ENCODE assay signal across 19 mouse cellular contexts in genomic region chr7:116446645-116447044, GRCm38 (mm10). TPM values are rescaled to one million over a fixed set of nuclear protein-coding genes. Genes with fewer than 3 reads are reported as not detected.
DNase-seq lines count a peak whose midpoint lies in the region; ATAC-seq and TF ChIP-seq lines count a peak whose summit lies in the region.
"Had no signal": no experiment of that assay in that cellular context is flagged by ENCODE, and none has a peak within 500 bp of the region (broad histone marks: within the 10 kb centered on the region; RNA-seq: fewer than 3 reads in every experiment).

No protein-coding gene starts in this region.

- H3K9me3 ChIP-seq in heart, embryonic 11.5 days (replicated peaks; ENCODE audit: control insufficient read depth, low read length) = no peaks in the 10 kb centered on the region
- H3K9me3 ChIP-seq in CH12.LX (replicated peaks; ENCODE audit: low read length) = no peaks in the 10 kb centered on the region
- no peaks in the 10 kb centered on the region for H3K9me3 ChIP-seq in forebrain, postnatal 0 days (ENCODE audit: low read length)
- H3K9me3 ChIP-seq: embryonic facial prominence, embryonic 13.5 days; limb, embryonic 15.5 days; midbrain, embryonic 10.5 days; neural tube, embryonic 15.5 days had no signal

- no peak overlapping the region for H3K4me2 ChIP-seq in heart, embryonic 11.5 days
- H3K4me2 ChIP-seq in CH12.LX (ENCODE audit: insufficient read depth, low read depth, poor library complexity, severe bottlenecking) = no peak overlapping the region
- H3K4me2 ChIP-seq in forebrain, postnatal 0 days (ENCODE audit: low read depth) = no peak overlapping the region
- H3K4me2 ChIP-seq: embryonic facial prominence, embryonic 13.5 days; hindbrain, embryonic 14.5 days; limb, embryonic 15.5 days; lung, embryonic 14.5 days; neural tube, embryonic 15.5 days had no signal

- no peak overlapping the region for H3K4me3 ChIP-seq in heart, embryonic 11.5 days (ENCODE audit: low read depth, low read length)
- no peak overlapping the region for H3K4me3 ChIP-seq in CH12.LX (replicated peaks in 1 of 3; ENCODE audit: low read depth in 2 of 3, low read length in 2 of 3, poor library complexity in 1 of 3)
- H3K4me3 ChIP-seq in bone marrow, adult 2 months (replicated peaks; ENCODE audit: control insufficient read depth, low read depth, low read length) = no peak overlapping the region
- no peak overlapping the region for H3K4me3 ChIP-seq in forebrain, postnatal 0 days (ENCODE audit: low read depth, low read length)
- H3K4me3 ChIP-seq: embryonic facial prominence, embryonic 13.5 days; limb, embryonic 15.5 days; midbrain, embryonic 10.5 days; neural tube, embryonic 15.5 days had no signal

- peak; percentile 20 to 53 for DNase-seq in heart, adult 9 months (ENCODE audit: low spot score in 2 of 2)
- DNase-seq in CH12.LX (ENCODE audit: extremely low read depth) = peak; percentile 64
- no peak for DNase-seq in layer of hippocampus, adult 8-10 months (ENCODE audit: low spot score in 2 of 2)
- DNase-seq in forebrain, postnatal 0 days = no peak
- DNase-seq: adrenal gland, adult 8-10 months; cerebellum, adult 9-10 months; lung, embryonic 14.5 days; thymus, postnatal 4 days had no signal

- TF ChIP-seq POLR2A in CH12.LX (IDR thresholded peaks at IDR 0.05; ENCODE audit: low read depth, low read length) = no peak
- TF ChIP-seq POLR2A in bone marrow, adult 2 months (IDR thresholded peaks at IDR 0.05; ENCODE audit: borderline replicate concordance, control insufficient read depth, low read depth, low read length) = no peak

- H3K9ac ChIP-seq in heart, embryonic 11.5 days (ENCODE audit: low read depth, low read length) = no peak overlapping the region
- no peak overlapping the region for H3K9ac ChIP-seq in CH12.LX (ENCODE audit: insufficient read depth, low read depth)
- H3K9ac ChIP-seq in forebrain, postnatal 0 days = no peak overlapping the region
- H3K9ac ChIP-seq: embryonic facial prominence, embryonic 13.5 days; hindbrain, embryonic 14.5 days; limb, embryonic 15.5 days; lung, embryonic 14.5 days; neural tube, embryonic 15.5 days had no signal

- dilution Hi-C loops in CH12.LX (cut with MboI; ENCODE audit: extremely low pct_ligation_motif_present, extremely low pct_unique_long_range_greater_than_20kb, low sequenced_read_pairs) = no loop called here

- H3K4me1 ChIP-seq in heart, embryonic 11.5 days (ENCODE audit: control insufficient read depth, insufficient read depth, low read length) = peaks cover 18% of the 10 kb centered on the region
- peaks cover 4 to 28% of the 10 kb centered on the region in 2 experiments; a peak in 3 of 4 replicates for H3K4me1 ChIP-seq in CH12.LX (ENCODE audit: control insufficient read depth in 1 of 2, insufficient read depth in 2 of 2)
- H3K4me1 ChIP-seq in bone marrow, adult 2 months (ENCODE audit: control insufficient read depth, insufficient read depth, low read length) = no peaks in the 10 kb centered on the region; the same call in 1 of the 2 replicates
- peaks cover 10% of the 10 kb centered on the region; the same call in 1 of the 2 replicates for H3K4me1 ChIP-seq in forebrain, postnatal 0 days (ENCODE audit: insufficient read depth)

- H3K36me3 ChIP-seq in heart, embryonic 11.5 days (ENCODE audit: control insufficient read depth, insufficient read depth, low read length) = no peaks in the 10 kb centered on the region
- no peaks in the 10 kb centered on the region for H3K36me3 ChIP-seq in CH12.LX (replicated peaks in 1 of 2; ENCODE audit: control insufficient read depth in 1 of 2, insufficient read depth in 1 of 2, low read length in 1 of 2)
- no peaks in the 10 kb centered on the region for H3K36me3 ChIP-seq in forebrain, postnatal 0 days (ENCODE audit: insufficient read depth)
- H3K36me3 ChIP-seq: embryonic facial prominence, embryonic 13.5 days; limb, embryonic 15.5 days; midbrain, embryonic 10.5 days; neural tube, embryonic 15.5 days had no signal

- in situ Hi-C loops in CH12.LX (cut with MboI; ENCODE audit: low pct_ligation_motif_present, low pct_unique_long_range_greater_than_20kb, low sequenced_read_pairs) = no loop called here

- H3K27me3 ChIP-seq in heart, embryonic 11.5 days (ENCODE audit: control insufficient read depth, insufficient read depth, low read length) = no peaks in the 10 kb centered on the region
- H3K27me3 ChIP-seq in CH12.LX (replicated peaks) = peaks cover 11% of the 10 kb centered on the region
- no peaks in the 10 kb centered on the region for H3K27me3 ChIP-seq in forebrain, postnatal 0 days (ENCODE audit: insufficient read depth, low read length)
- H3K27me3 ChIP-seq: embryonic facial prominence, embryonic 13.5 days; limb, embryonic 15.5 days; neural tube, embryonic 15.5 days had no signal

- no peak overlapping the region for H3K27ac ChIP-seq in heart, embryonic 11.5 days (ENCODE audit: low read depth, low read length)
- no peak overlapping the region for H3K27ac ChIP-seq in CH12.LX (ENCODE audit: insufficient read depth, low read depth)
- peak overlapping the region; percentile 61; the same call in 1 of the 2 replicates for H3K27ac ChIP-seq in bone marrow, adult 2 months (ENCODE audit: control insufficient read depth, insufficient read depth, low read depth, low read length, poor library complexity)
- H3K27ac ChIP-seq in forebrain, postnatal 0 days (ENCODE audit: low read depth, low read length) = no peak overlapping the region
- H3K27ac ChIP-seq: embryonic facial prominence, embryonic 13.5 days; hindbrain, embryonic 14.5 days; kidney, postnatal 0 days; limb, embryonic 15.5 days; midbrain, embryonic 10.5 days; neural tube, embryonic 15.5 days had no signal

- no peak for TF ChIP-seq CTCF in CH12.LX (conservative IDR thresholded peaks at IDR 0.05 in 1 of 2, IDR thresholded peaks at IDR 0.05 in 1 of 2; ENCODE audit: low read depth in 2 of 2, low read length in 2 of 2)
- TF ChIP-seq CTCF in bone marrow, adult 2 months (IDR thresholded peaks at IDR 0.05; ENCODE audit: control insufficient read depth, insufficient read depth, low read length) = no peak
- no peak for TF ChIP-seq CTCF in forebrain, postnatal 0 days (IDR thresholded peaks at IDR 0.05; ENCODE audit: low read depth)

- 85% methylated on average over 3 of the region's 3 CpGs for WGBS in heart, embryonic 11.5 days (ENCODE audit: insufficient replicate concordance)
- 47% methylated on average over 3 of the region's 3 CpGs for WGBS in bone marrow, adult 2 months
- 65% methylated on average over 3 of the region's 3 CpGs for WGBS in forebrain, postnatal 0 days

- TF ChIP-seq RAD21 in CH12.LX (IDR thresholded peaks at IDR 0.05; ENCODE audit: low read depth, low read length) = no peak

- peaks cover 11% of the 10 kb centered on the region; the same call in 1 of the 2 replicates for H3K79me2 ChIP-seq in CH12.LX (replicated peaks; ENCODE audit: control insufficient read depth, extremely low read depth, insufficient read depth, poor library complexity, severe bottlenecking)

- peak; percentile 87 for TF ChIP-seq EP300 in CH12.LX (IDR thresholded peaks at IDR 0.05; ENCODE audit: low read length)

- no peak for ATAC-seq in heart, embryonic 11.5 days (replicated peaks; ENCODE audit: insufficient number of reproducible peaks, low FRiP score, low TSS enrichment)
- peak; percentile 73 for ATAC-seq in megakaryocyte, adult 5-6 weeks (ENCODE audit: poor library complexity, severe bottlenecking)
- no peak for ATAC-seq in forebrain, postnatal 0 days
- ATAC-seq: CD4-positive, CD25-positive, alpha-beta regulatory T cell, adult 4 months; intestine, postnatal 0 days had no signal

TF ChIP-seq in CH12.LX, 34 proteins besides CTCF, POLR2A, EP300 and RAD21 (continues in another document):
- TF ChIP-seq MAZ (IDR thresholded peaks at IDR 0.05; ENCODE audit: low read depth, low read length) (no peak), ETS1 (conservative IDR thresholded peaks at IDR 0.05; ENCODE audit: low read depth, low read length) (0 out of 2 replicates have a peak, but pooled peaks have one; percentile 9), BHLHE40 (IDR thresholded peaks at IDR 0.05; ENCODE audit: low read depth, low read length) (peak; percentile 30; the same call in 1 of the 2 replicates), MYC (IDR thresholded peaks at IDR 0.05; ENCODE audit: low read depth, low read length) (peak; percentile 15; the same call in 1 of the 2 replicates), JUN (IDR thresholded peaks at IDR 0.05; ENCODE audit: insufficient read depth, low read depth, low read length) (no peak), MXI1 (IDR thresholded peaks at IDR 0.05; ENCODE audit: low read depth, low read length) (no peak), CHD2 (IDR thresholded peaks at IDR 0.05; ENCODE audit: low read length) (no peak; the same call in 1 of the 2 replicates), TCF12 (IDR thresholded peaks at IDR 0.05; ENCODE audit: low read depth, low read length) (no peak), IRF4 (IDR thresholded peaks at IDR 0.05; ENCODE audit: low read depth, low read length) (peak; percentile 83), ZMIZ1 (IDR thresholded peaks at IDR 0.05; ENCODE audit: low read depth, low read length) (no peak), JUND (conservative IDR thresholded peaks at IDR 0.05; ENCODE audit: low read depth, low read length) (peak; percentile 39; the same call in 1 of the 2 replicates)

RNA-seq across cellular contexts. Expression of gene Pik3c2a, which starts 3.4 kb away (rescaled TPM):
- 24.7 and 29.5 TPM in 2 replicates for polyA plus RNA-seq in heart, embryonic 11.5 days (2014; fragmentation: Nextera tagmentation; extraction: Ambion mirVana)
- total RNA-seq in CH12.LX (2012; rRNA removed) (13.9 and 14.3 TPM in 2 replicates), CH12.LX (2014; rRNA removed) (35.3 and 42.4 TPM in 2 replicates)
- 9.2 and 10.9 TPM in 2 replicates for polyA plus RNA-seq in CH12.LX (2012; ENCODE audit: insufficient read length, low read depth)
- 0.79 and 3.9 TPM in 2 replicates for polyA plus RNA-seq in bone marrow, adult 2 months (2011; ENCODE audit: insufficient read depth, insufficient read length, low replicate concordance, missing spikeins)
- total RNA-seq in megakaryocyte, adult 5-6 weeks (2015) = 48.0 and 63.8 TPM in 2 replicates
- total RNA-seq in megakaryocyte, adult 5-6 weeks (2017) = 37.7 and 39.9 TPM in 2 replicates
- 10 to 100 TPM; 27.1 to 35.8 (median 34.3) TPM for total RNA-seq in layer of hippocampus, adult 8-10 months (2022)
- 29.9 and 31.5 TPM in 2 replicates for total RNA-seq in forebrain, postnatal 0 days (2014; rRNA removed)
- 2.2 and 5.3 TPM in 2 replicates for polyA plus RNA-seq in forebrain, postnatal 0 days (2015; fragmentation: Nextera tagmentation; extraction: Ambion mirVana)

RNA-seq across cellular contexts. Expression of gene Nucb2, which starts 57.5 kb away (rescaled TPM):
- 6.5 and 8.7 TPM in 2 replicates for polyA plus RNA-seq in heart, embryonic 11.5 days (2014; fragmentation: Nextera tagmentation; extraction: Ambion mirVana)
- 11.5 and 12.8 TPM in 2 replicates for total RNA-seq in CH12.LX (2012; rRNA removed)
- 20.0 and 22.0 TPM in 2 replicates for total RNA-seq in CH12.LX (2014; rRNA removed)
- 25.2 and 29.4 TPM in 2 replicates for polyA plus RNA-seq in CH12.LX (2012; ENCODE audit: insufficient read length, low read depth)
- 6.5 and 23.0 TPM in 2 replicates for polyA plus RNA-seq in bone marrow, adult 2 months (2011; ENCODE audit: insufficient read depth, insufficient read length, low replicate concordance, missing spikeins)
- total RNA-seq in megakaryocyte, adult 5-6 weeks (2015) = 60.7 and 77.1 TPM in 2 replicates
- total RNA-seq in megakaryocyte, adult 5-6 weeks (2017) = 74.1 and 81.9 TPM in 2 replicates
- total RNA-seq in layer of hippocampus, adult 8-10 months (2022) = 10 to 100 TPM; 23.3 to 25.7 (median 24.2) TPM
- total RNA-seq in forebrain, postnatal 0 days (2014; rRNA removed) = 32.6 and 36.6 TPM in 2 replicates
- 38.5 and 38.8 TPM in 2 replicates for polyA plus RNA-seq in forebrain, postnatal 0 days (2015; fragmentation: Nextera tagmentation; extraction: Ambion mirVana)

Comparison
In these comparisons a context has a peak if more than half of its experiments do, and no peak if none do; other contexts are left out.
1. DNase-seq: peak in heart, adult 9 months (2 of 2) and CH12.LX (single experiment); none in layer of hippocampus, adult 8-10 months (0 of 2) and forebrain, postnatal 0 days (single experiment).